Mouse (Mus musculus) midbrain, embryonic 13.5 days (tissue): ENCODE results near the gene Nol7. TPM values are rescaled to one million over a fixed set of nuclear protein-coding genes. Genes with fewer than 3 reads are reported as not detected.

Experiments
- ATAC-seq: fragments of 200-750 bp; cut with Nextera tagmentation; 2 replicates; pipeline ENCODE4 v1.8.0; 2017; ENCODE audit warnings: mild to moderate bottlenecking, moderate TSS enrichment, moderate library complexity
- H3K27ac ChIP-seq: fragments of 300-500 bp; sonication (generic); 2 replicates; pipeline ENCODE4 v1.5.1; 2015; ENCODE audit warnings: inconsistent platforms, mild to moderate bottlenecking, moderate library complexity
- H3K27me3 ChIP-seq: fragments of 300-500 bp; sonication (generic); 2 replicates; pipeline ENCODE4 v1.6.1; 2015; ENCODE audit warnings: mild to moderate bottlenecking, inconsistent platforms
- H3K36me3 ChIP-seq: fragments of 300-500 bp; sonication (generic); 2 replicates; pipeline ENCODE4 v1.6.1; 2015; ENCODE audit warnings: mild to moderate bottlenecking, inconsistent platforms
- H3K4me1 ChIP-seq: fragments of 300-500 bp; sonication (generic); replicated peaks from 2 replicates; pipeline ENCODE4 v1.6.1; 2015; ENCODE audit warnings: inconsistent platforms
- H3K4me2 ChIP-seq: fragments of 300-500 bp; sonication (generic); replicated peaks from 2 replicates; pipeline ENCODE4 v1.6.1; 2015; ENCODE audit warnings: moderate library complexity, mild to moderate bottlenecking, inconsistent platforms
- H3K4me3 ChIP-seq: fragments of 300-500 bp; sonication (generic); replicated peaks from 2 replicates; pipeline ENCODE4 v1.5.1; 2015; ENCODE audit warnings: mild to moderate bottlenecking, inconsistent platforms
- H3K9ac ChIP-seq: fragments of 300-500 bp; sonication (generic); replicated peaks from 2 replicates; pipeline ENCODE4 v1.6.1; 2015; ENCODE audit warnings: mild to moderate bottlenecking, inconsistent platforms
- H3K9me3 ChIP-seq: fragments of 300-500 bp; sonication (generic); 2 replicates; pipeline ENCODE4 v1.6.1; 2016; ENCODE audit warnings: mild to moderate bottlenecking, inconsistent platforms
- WGBS: fragments of 180-500 bp; shearing (Covaris S2); methylation state at CpG from one replicate; pipeline ENCODE4 v1.1.7; 2015; 5-methylcytosine and 5-hydroxymethylcytosine counted together
- polyA plus RNA-seq: library from polyadenylated mRNA; unstranded; fragments of >200 nt; fragmentation: Nextera tagmentation; extraction: Ambion mirVana; gene quantifications from 2 replicates; pipeline ENCODE4 v1.2.1, GENCODE M21; 2015

Nol7 gene
- polyA plus RNA-seq, 1 experiment from 2014 or later: 182 TPM

DNA sequence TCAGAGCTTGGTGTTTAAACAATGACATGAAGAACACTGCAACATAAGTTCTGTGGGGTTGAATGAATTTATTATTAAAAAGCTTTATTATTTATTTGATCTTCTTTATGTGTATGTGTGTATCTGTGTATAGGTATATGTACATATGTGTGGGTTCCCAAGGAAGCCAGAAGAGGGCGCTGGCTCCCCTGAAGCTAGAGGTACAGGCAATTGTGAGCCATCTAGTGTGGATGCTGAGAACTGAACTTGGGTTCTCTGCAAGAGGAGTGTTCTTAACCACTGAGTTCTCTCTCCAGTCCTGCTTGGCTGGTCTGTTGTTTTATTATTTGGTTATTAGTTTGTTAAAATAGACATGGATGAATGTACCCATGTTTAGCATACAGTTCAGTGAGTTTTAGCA is 25.3 kb upstream of the Nol7 start:
- Histone ChIP-seq H3K27me3 (no peaks in the 10 kb centered on the region), H3K4me2 (no peak overlapping the region), H3K36me3 (peaks cover 49% of the 10 kb centered on the region), H3K27ac (no peak overlapping the region), H3K4me3 (no peak overlapping the region), H3K9ac (no peak overlapping the region), H3K9me3 (no peaks in the 10 kb centered on the region), H3K4me1 (no peaks in the 10 kb centered on the region)
- WGBS: 93% methylated on average over 1 of the region's 1 CpGs
- no peak for ATAC-seq

DNA sequence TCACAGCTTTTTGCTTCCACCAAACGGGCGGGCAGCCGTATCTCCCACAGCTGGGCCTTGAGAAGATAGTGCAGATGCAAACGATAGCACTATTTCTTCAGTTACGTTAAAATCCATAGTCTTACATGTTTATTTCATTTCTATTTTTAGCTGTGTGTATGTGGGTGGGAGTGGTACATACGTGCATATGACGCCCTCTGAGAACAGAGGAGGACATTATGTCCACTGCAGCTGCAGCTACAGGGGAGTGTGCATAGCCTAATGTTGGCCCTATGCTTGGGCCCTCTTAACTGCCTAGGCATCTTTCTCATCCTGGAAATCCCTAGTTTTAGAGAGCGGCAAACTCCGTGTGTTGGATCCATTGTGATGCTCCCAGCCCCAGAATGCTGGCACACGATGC is 24.0 kb upstream of the Nol7 start:
- ATAC-seq: no peak
- H3K4me1 ChIP-seq: no peaks in the 10 kb centered on the region
- no peaks in the 10 kb centered on the region for H3K27me3 ChIP-seq
- no peak overlapping the region for H3K9ac ChIP-seq
- H3K9me3 ChIP-seq: no peaks in the 10 kb centered on the region
- peaks cover 55% of the 10 kb centered on the region for H3K36me3 ChIP-seq
- H3K27ac ChIP-seq: no peak overlapping the region
- no peak overlapping the region for H3K4me3 ChIP-seq
- H3K4me2 ChIP-seq: no peak overlapping the region
- WGBS: 89% methylated on average over 10 of the region's 10 CpGs

DNA sequence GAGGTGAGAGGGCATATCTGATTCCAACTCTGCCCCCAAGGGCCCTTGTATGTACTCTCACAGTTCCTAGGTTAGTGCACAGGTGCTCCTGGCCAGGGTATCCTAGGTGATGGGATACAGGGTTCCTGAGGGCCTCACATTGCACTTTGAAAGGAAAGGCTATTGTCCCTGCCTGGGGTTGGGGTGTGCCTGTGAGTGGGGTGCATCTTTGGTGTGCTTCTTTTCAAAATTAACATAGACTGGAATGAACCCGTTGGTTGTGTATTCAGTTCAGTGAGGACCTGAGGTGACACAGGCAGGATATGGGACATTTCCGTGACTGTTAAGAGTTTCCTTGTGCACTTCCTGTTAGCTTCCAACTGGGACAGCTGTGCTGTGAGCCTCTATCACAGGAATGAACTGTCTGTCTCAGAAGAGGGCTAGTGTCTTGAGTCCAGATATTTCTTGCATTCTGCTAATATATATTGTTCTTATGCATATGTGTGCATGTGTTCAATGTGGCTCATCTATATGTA is 23.2 kb upstream of the Nol7 start:
- ATAC-seq: no peak
- Histone ChIP-seq H3K27me3 (no peaks in the 10 kb centered on the region), H3K4me2 (no peak overlapping the region), H3K9me3 (no peaks in the 10 kb centered on the region), H3K27ac (no peak overlapping the region), H3K4me1 (no peaks in the 10 kb centered on the region), H3K36me3 (peaks cover 55% of the 10 kb centered on the region), H3K9ac (no peak overlapping the region), H3K4me3 (no peak overlapping the region)
- WGBS: 77% methylated on average over 2 of the region's 2 CpGs

DNA sequence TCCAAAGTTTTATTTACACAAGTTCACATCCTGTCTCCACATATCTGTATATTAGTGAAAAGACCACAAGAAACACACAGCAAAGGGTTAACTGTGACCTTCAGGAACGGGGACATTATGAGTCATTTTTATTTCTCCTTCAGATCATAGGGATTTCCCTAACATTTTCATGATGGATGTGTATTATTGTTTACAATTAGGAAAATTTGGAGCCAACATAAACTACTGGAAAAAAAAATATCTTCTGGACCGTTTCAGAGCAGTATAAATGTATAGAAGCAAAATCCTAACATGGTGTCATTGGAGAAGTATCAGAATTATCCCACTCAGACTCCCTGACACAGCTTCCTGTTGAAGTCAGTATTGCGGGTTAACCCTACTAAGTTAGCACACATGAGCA is 18.2 kb upstream of the Nol7 start:
- WGBS: 88% methylated on average over 3 of the region's 3 CpGs
- H3K27ac ChIP-seq: no peak overlapping the region
- H3K9ac ChIP-seq: no peak overlapping the region
- peaks cover 28% of the 10 kb centered on the region for H3K36me3 ChIP-seq
- no peaks in the 10 kb centered on the region for H3K27me3 ChIP-seq
- H3K4me2 ChIP-seq: no peak overlapping the region
- no peak for ATAC-seq
- H3K9me3 ChIP-seq: no peaks in the 10 kb centered on the region
- H3K4me1 ChIP-seq: no peaks in the 10 kb centered on the region
- H3K4me3 ChIP-seq: no peak overlapping the region

DNA sequence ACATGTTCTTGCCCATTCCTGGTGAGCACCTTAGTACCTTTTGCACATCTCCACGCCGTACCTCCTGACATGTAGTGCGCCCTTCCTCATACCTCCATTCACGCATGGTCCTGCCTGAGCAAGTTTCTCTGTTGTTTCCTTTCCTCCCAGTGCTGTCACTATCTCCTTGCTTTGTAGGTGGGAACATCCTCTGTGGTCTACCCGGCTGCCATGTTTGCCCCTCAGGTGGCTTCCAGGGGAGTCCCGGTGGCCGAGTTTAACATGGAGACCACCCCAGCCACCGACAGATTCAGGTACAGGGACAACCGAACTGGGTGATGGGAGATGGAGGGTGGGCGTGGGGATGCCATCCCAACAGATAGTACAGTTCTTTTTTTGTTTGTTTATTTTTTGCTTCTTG is 12.9 kb upstream of the Nol7 start:
- H3K4me1 ChIP-seq: no peaks in the 10 kb centered on the region
- no peaks in the 10 kb centered on the region for H3K27me3 ChIP-seq
- H3K27ac ChIP-seq: no peak overlapping the region
- H3K9ac ChIP-seq: no peak overlapping the region
- no peak overlapping the region for H3K4me2 ChIP-seq
- ATAC-seq: no peak
- 96% methylated on average over 10 of the region's 10 CpGs for WGBS
- H3K9me3 ChIP-seq: no peaks in the 10 kb centered on the region
- peaks cover 19% of the 10 kb centered on the region for H3K36me3 ChIP-seq
- H3K4me3 ChIP-seq: no peak overlapping the region

DNA sequence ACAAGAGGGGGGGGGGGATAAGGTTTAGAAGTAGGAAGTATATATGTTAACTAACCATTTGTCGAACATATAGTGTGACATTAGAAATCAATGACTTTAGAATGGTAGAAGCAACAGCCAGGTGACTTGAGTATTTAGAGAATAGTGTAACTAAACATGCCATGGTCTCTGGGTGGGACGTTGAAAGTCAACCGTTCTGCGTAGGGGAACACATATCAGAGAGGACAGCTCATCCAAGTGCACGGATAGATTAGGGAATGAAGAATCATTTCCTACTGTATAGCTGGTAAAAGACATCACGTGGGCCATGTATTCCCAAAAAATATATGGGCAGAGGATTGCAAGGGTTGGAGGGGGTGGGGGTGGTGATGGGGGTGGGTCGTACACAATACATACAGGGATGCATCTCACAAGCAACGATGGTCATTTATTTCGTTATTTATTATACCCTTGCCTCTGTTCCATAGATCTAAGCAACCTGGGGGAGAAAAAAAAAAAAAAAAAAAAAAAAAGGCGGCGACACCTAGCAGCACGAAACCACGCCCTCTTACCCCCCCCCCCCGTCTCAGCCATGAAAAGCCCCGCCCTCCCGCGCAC is 392 bp upstream of the Nol7 start:
- H3K9ac ChIP-seq: no peak overlapping the region
- H3K27me3 ChIP-seq: no peaks in the 10 kb centered on the region
- WGBS: 44% methylated on average over 15 of the region's 17 CpGs
- H3K4me3 ChIP-seq: peak overlapping the region; percentile 83
- no peaks in the 10 kb centered on the region for H3K9me3 ChIP-seq
- H3K4me1 ChIP-seq: peaks cover 16% of the 10 kb centered on the region
- ATAC-seq: peak; percentile 78
- H3K27ac ChIP-seq: peak overlapping the region; percentile 97; the same call in 1 of the 2 replicates
- H3K4me2 ChIP-seq: peak overlapping the region; percentile 71; the same call in 1 of the 2 replicates
- H3K36me3 ChIP-seq: peaks cover 38% of the 10 kb centered on the region

DNA sequence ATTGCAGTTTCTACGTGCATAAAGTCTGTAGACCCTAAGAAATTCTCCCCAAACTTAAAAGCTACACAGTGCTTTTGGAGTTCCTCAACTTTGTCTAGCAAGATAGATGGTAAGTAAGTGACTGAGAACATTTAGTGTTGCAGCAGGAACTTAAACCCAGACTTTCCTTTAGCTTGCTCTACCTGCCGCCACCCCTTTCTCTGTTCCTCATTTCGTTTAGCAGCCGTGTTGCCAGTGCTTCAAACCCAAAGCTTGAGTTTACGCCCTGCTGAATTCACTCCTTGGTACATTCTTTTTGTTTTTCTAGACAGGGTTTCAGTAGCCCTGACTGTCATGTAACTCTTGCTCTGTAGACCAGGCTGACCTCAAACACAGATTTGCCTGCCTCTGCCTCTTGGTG is 1.4 kb downstream of the Nol7 start:
- Histone ChIP-seq H3K4me2 (peak overlapping the region; percentile 71), H3K36me3 (peaks cover 40% of the 10 kb centered on the region), H3K4me3 (peak overlapping the region; percentile 83; the same call in 1 of the 2 replicates), H3K9me3 (no peaks in the 10 kb centered on the region), H3K9ac (no peak overlapping the region; the same call in 1 of the 2 replicates), H3K27me3 (no peaks in the 10 kb centered on the region), H3K27ac (no peak overlapping the region), H3K4me1 (peaks cover 16% of the 10 kb centered on the region)
- WGBS: 88% methylated on average over 5 of the region's 5 CpGs
- no peak for ATAC-seq

DNA sequence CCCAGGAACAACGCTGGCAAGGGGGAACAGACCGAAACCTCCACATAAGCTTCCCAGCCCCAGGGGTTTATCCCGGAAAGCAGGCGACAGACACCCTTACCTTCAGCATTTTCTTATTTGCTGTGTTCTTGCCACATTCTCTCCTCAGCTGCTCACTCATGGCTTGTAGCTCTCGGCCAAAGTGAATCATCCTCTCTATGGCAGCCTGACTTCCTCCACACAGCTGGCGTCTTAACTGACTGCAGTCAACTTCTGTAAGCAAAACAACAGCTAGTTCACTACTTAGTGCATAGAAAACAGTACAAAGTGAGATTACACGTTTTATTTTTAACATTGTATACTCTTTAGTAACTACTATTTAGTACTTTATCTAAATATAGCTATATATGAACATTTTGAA is 14.1 kb downstream of the Nol7 start:
- no peaks in the 10 kb centered on the region for H3K27me3 ChIP-seq
- ATAC-seq: no peak
- H3K27ac ChIP-seq: no peak overlapping the region
- no peaks in the 10 kb centered on the region for H3K4me1 ChIP-seq
- H3K9ac ChIP-seq: no peak overlapping the region
- 90% methylated on average over 7 of the region's 7 CpGs for WGBS
- no peak overlapping the region for H3K4me2 ChIP-seq
- no peaks in the 10 kb centered on the region for H3K9me3 ChIP-seq
- no peak overlapping the region for H3K4me3 ChIP-seq
- peaks cover 58% of the 10 kb centered on the region for H3K36me3 ChIP-seq

DNA sequence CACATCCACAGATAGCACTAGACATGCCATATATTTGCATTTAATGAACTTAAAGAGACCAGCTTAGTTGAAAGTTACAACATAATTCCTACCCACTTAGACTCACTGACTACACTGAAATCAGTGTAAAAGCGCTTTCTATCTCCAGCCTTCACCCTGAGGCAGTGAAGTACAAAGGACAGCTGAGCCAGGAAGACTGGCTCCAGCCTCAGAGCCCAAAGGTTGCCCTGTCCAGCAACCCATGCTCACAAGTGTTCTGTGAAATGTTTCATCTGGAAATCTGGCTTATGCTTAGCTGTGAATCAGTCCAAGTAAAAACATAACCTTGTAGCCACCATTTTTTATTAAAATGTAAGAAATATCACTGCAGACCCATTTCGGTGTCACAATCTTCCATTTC is 15.4 kb downstream of the Nol7 start:
- H3K27me3 ChIP-seq: no peaks in the 10 kb centered on the region
- no peaks in the 10 kb centered on the region for H3K9me3 ChIP-seq
- no peak overlapping the region for H3K27ac ChIP-seq
- H3K4me1 ChIP-seq: no peaks in the 10 kb centered on the region
- no peak overlapping the region for H3K4me2 ChIP-seq
- no peak overlapping the region for H3K9ac ChIP-seq
- 97% methylated on average over 2 of the region's 2 CpGs for WGBS
- no peak overlapping the region for H3K4me3 ChIP-seq
- ATAC-seq: no peak
- H3K36me3 ChIP-seq: peaks cover 60% of the 10 kb centered on the region

DNA sequence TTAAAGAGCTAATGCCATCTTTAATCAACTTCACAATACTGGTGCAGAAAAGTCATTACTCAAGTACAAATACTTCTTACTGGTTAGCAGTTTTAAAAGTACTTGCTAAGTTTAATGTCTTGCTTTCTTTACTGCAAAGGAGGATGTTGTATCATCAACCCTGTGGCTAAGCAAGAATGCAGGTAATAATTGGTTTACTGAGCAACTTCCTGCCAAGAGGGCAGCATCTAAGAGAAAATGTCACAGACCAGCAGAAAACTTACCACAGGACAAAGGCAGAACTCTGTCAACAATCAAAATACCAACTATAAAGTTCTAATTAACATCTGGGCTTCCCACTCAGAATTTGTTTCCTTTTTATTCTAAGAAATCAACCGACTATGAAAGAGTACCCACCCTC is 17.1 kb downstream of the Nol7 start:
- no peaks in the 10 kb centered on the region for H3K27me3 ChIP-seq
- H3K4me2 ChIP-seq: no peak overlapping the region
- no peaks in the 10 kb centered on the region for H3K4me1 ChIP-seq
- H3K36me3 ChIP-seq: peaks cover 75% of the 10 kb centered on the region
- no peak for ATAC-seq
- H3K9ac ChIP-seq: no peak overlapping the region
- no peaks in the 10 kb centered on the region for H3K9me3 ChIP-seq
- WGBS: 89% methylated on average over 1 of the region's 1 CpGs
- no peak overlapping the region for H3K27ac ChIP-seq
- no peak overlapping the region for H3K4me3 ChIP-seq

DNA sequence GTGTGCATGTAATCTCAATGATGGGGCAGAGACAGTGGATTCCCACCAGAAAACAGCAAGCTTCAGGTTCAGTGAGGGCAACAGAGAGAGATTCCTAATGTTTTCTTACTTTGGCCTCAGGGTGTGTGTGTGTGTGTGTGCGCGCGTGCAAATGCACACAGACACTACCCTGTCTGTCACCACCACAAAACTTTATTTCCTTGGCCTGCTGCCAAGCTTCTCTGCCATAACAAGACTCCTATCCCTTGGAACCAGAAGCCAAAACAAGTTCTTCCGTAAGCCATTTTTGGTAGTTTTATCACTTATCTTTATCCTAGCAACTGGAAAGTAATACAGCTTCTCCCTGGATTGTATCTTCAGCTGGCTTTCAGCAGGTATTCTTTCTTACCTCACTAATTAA is 30.2 kb downstream of the Nol7 start:
- Histone ChIP-seq H3K27ac (no peak overlapping the region), H3K9me3 (no peaks in the 10 kb centered on the region), H3K4me1 (no peaks in the 10 kb centered on the region), H3K4me3 (no peak overlapping the region), H3K36me3 (peaks cover 26% of the 10 kb centered on the region), H3K9ac (no peak overlapping the region), H3K27me3 (no peaks in the 10 kb centered on the region), H3K4me2 (no peak overlapping the region)
- 95% methylated on average over 4 of the region's 4 CpGs for WGBS
- no peak for ATAC-seq

DNA sequence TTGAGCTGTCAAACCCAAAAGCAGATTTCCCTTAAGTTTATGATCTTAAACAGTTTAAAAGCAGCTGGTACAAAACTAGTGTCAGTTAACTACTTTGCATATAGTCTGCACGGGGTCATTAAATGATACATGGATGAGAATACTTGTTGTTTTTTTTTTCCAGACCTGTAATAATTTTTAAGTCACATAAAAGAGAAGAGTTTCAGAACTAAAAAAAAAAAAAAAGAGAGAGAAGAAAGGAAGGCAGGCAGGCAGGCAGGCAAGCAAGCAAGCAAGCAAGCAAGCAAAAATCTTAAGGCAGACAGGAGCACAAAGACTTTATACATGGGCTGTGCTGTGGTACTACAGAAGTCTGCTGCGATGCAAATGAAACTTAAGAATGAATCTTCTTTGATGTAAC is 35.2 kb downstream of the Nol7 start:
- Histone ChIP-seq H3K4me3 (no peak overlapping the region), H3K4me2 (no peak overlapping the region), H3K27me3 (no peaks in the 10 kb centered on the region), H3K27ac (no peak overlapping the region), H3K4me1 (no peaks in the 10 kb centered on the region), H3K9me3 (0 out of 2 replicates have a peak, but pooled peaks cover 3% of the 10 kb centered on the region), H3K36me3 (peaks cover 15% of the 10 kb centered on the region), H3K9ac (no peak overlapping the region)
- WGBS: 91% methylated on average over 2 of the region's 2 CpGs
- no peak for ATAC-seq

DNA sequence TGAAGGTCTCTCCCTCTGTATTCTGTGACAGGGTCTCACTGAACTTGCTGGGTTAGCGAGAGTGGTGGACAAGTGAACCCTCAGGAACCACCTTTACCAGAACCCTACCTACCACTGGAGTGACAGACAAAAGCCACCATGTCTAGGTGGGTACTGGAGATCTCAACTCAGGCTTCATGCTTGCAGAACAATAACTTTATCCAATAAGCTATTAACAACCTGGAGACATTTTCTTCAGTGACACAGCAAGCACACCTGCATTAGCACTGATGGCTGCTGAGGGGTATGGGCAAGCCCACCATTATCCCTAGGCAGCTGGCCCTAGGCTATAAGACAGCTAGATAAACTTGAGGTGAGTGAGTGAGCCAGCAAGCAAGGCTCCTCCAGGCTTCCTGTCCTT is 42.2 kb downstream of the Nol7 start:
- Histone ChIP-seq H3K9me3 (0 out of 2 replicates have a peak, but pooled peaks cover 3% of the 10 kb centered on the region), H3K4me3 (no peak overlapping the region), H3K27me3 (no peaks in the 10 kb centered on the region), H3K9ac (no peak overlapping the region), H3K27ac (no peak overlapping the region), H3K4me1 (no peaks in the 10 kb centered on the region), H3K36me3 (no peaks in the 10 kb centered on the region), H3K4me2 (no peak overlapping the region)
- ATAC-seq: no peak
- 96% methylated on average over 1 of the region's 1 CpGs for WGBS
